Mouse (Mus musculus) brain, adult 2 months (tissue): ENCODE data around the gene Pitpnm2.

Experiments
- DNase-seq: peaks from one replicate; pipeline ENCODE4 v3.0.0; 2011; ENCODE audit warnings: low read depth, low spot score

Gene Pitpnm2

DNA sequence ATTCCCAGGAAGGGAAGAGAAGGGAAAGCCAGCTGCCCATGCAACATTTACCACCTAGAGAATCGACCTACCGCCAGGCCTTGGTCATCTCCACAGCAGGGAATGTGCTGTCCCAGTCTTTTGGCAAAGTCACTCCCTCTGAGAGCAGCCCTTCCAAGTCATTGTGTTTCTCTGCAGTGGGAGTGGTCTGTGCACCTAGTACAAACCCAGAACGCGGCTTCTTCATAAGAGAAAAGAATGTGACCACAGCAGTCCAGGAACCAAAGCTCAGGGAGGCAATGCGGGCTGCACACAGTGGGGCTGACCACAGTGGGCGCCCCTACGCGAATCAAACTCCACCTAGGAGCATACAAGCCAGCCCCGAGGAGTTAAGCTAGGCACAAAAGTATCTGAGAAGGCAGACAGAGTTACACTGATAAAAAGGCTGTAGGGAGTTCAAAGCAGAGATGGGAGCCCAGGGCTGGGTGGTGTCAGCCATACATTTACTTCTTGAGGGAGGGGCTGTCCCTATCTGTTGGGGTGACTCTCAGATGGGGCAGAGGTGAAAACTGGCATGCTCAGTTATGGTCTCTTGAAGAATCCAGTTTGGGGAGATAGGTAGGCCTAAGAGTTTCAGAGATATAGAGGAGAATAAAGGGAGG lies 1.5 kb downstream of the Pitpnm2 start:
- peak; percentile 47 for DNase-seq

DNA sequence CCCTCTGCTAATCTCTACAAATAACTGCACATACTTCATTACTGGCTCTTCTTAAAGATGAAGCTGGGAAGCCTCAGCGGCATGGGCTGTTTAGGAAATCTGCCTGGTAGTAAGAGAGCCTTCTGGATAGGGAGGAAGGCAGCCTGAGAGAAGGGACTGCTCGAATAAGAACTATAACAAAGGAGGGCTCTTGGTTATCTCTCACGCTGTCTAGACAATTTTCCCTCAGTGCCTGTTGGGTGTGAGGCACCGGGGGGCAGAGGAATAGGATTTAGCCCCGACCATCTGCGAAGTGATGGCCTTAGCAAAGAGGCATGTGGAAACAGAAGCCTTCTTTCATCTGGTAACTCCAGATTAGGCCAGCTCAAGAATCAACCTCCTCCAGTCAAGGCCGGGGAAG lies 2.3 kb downstream of the Pitpnm2 start:
- DNase-seq, result peak; percentile 50

DNA sequence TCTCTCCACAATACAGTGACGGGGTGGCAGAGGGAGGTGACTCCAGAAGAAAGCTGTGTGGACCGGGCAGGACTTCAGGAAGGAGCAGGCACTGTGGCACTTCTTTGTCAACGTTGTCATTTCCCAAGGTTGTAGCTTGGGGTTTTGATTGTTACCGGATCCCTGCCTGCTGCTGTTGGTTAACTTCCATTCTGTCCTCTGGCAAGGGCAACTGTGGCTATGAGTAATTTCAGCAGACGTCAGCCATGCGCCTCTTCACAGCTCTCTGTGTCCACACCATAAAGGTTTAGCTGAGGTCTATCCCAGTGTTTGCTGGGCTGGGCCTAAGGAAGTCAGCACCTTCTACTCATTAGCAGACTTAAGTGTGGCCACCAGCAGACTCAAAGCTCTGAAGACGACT lies 4.7 kb downstream of the Pitpnm2 start:
- no peak for DNase-seq

DNA sequence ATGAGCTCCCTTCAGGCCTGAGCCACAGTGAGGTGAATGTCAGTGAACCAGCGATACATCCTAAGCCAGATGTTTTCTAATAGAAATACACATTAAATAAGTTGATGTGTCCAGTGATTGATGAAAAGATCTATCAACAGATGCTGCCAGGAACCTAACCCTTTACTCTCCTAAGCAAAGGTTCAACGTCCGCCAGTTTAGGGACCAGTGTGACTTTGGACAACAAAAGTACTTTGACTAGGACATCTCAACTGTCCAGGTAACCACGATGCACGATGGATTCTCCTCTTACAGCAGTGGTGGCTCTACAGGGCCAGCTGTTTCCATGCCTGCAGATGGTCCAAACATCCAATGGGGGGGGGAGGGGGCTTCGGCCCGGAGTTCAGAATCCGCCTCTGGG lies 5.1 kb downstream of the Pitpnm2 start:
- no peak for DNase-seq

DNA sequence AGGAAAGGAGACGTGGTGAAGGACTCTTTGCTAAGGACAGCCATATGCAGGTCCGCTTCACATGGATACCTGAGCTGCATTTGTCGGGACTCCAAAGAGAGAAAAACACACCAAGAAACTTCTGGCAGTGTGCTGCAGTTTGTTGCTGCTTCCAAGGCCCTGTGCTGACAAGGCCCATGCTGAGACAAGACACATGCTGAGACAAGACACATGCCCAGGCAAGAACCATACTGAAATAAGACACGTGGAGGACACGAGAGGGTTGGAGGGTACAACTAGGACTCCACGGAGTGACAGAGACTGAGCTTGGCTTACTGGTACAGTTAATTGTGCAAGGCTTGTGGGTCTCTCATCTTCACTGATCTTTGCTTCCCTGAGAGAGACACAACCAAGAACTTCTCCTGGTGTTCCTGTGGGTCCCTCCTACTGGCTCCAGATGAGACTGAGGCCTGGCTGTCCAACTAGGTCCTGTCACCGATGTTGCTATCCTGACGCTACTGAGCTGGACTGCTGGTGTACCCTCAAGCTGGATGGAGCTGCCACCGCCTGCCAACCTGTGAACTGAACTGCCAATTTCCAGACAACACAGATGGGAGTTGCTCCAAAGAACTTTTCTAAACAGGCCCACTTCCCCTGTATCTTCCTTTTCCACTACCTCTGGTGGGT lies 6.2 kb downstream of the Pitpnm2 start:
- no peak for DNase-seq

DNA sequence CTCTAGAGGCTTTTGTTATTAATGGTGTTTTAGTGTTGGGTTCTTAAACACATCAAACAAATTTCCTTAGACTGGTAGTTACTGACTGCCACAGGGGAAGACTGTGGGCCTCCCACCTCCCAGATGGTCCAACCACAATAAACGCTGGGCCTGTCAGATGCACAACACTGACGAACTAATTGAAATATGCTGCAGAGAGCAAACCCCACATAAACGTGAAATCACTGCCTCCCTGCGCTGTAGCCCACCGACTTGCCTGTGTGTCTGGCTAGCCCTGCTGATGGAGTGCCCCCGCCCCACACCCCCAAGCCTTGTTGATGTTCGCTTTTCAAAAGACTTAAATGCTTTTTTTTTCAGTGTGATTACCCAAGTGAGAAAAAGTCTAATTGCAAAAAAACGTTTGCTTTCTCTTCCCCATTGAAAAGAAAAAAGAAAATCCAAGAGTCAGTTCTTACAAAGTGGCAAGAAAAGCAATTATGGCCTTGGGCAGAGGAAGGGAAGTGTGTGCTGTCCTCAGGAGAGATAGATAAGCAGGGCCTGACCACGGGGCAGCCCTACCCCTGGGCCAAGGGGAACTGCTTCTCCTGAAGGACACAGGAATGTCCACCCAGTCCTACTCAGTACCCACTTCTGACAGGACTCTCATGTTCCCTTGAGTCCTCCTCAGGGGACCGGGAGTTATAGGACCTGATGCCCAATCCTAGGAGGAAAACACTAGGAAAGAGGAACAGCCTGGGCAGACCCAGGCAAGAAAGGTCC lies 7.7 kb downstream of the Pitpnm2 start:
- peak; percentile 76 for DNase-seq

DNA sequence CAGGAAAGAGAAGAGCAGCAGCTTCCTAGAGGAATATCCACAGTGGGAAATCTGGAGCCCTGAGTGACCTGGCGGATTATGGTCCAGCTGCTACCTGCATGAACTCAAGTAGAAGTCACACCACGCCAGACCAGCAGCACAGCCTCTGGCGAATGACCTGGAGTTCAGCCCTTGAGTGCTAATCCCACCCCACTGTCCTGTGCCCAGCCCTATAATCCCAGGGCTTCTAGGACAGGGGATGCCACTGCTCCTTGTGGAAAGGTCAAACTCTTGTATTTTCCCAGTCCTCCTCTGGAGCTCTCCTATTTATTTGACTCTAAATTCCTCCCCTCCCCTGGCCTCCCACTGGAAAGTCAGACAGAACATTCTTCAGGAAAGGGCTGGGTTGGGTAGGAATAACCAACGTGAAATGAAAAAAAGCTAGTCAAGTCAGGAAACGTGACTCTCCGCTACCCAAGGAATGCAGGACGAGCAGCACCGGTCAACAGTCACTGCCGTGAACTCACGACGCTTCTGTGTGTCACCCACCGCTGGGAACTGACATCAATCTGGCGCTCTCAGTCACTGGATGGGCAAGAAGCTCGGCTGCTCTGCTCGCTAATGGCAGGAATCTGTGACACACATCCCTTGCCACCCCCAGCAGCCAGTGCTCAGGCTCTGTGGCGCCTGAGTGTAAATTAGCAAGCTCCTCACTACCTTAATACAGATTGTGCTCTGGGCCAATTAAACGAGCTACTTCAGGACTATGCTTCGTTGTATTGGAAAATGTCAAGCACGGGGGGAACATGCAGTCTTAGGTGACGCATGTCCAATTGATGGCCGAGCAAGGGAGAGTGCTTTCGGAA lies 8.5 kb downstream of the Pitpnm2 start:
- peak; percentile 77 for DNase-seq

DNA sequence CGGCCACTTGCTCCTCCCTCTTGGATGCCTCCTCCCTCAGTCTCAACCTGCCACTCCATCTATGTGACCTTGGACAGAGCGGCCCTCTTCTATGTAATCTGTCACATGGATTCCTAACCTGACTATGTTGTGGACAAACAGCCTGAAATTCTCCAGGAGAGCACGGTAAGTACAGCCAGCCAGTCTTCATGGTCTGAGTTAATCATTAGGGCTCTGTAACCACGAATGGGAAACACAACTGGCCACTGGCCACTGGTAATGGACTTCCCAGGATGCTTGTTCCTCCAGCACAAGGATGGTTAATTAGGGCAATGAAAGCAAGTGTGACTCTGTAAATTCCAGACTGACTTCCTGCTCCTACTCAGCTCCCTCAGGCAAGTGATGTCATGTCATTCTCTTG lies 13.4 kb downstream of the Pitpnm2 start:
- no peak for DNase-seq

DNA sequence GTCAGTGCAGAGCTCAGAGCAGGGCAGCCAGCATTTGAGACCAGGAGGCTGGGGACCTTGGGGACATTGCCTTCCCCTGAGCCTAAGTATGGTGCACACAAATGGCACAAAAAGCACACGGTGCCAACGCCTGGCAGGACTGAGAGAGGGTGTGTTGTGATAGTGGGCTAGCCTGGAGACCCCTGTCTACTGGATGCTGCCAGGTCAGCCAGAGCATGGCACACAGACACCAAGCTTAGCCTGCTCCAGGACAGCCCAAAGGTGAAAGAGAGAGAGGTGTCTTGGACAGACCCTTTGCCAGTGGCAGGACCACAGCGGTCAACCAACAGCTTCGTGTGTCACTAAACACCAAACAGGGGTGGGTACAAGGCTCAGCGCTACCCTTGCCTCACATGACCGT lies 14.8 kb downstream of the Pitpnm2 start:
- DNase-seq, result no peak

DNA sequence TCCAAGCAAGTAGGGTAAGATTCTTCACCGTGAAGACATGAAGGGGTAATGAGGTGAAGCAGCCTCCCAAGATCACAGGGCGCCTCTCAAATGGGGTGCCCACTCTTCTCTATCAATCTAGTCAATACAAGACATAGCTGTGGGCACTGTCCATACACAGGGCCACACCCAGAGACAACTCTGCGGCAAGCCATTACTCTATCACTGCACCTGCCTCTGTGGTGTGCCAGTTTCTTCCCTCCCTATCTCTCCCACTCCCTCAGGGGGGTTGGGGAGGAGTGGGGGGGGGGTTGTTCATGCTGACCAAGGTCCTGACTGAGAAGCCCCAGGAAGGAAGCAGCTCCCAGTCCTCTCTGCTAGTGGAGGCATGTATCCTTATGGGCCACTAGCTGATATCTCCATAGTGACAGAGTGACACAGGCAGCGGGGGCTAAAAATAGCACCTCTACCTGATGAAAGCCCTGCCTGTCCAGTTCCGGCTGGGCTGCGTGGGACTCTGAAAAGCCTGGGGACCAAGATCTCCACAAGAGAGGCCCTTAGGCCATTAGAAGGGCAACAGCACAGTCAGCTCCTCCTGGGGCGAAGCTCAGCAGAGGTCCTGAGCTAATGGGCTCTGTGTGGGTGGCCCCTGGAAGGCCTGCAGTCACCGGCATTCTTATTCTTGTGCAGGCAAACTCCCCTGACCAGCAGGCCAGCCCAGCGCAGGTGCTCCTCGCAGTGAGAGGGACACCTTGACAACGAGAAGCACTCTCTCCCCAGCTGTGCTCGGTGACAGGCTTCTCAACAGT lies 15.5 kb downstream of the Pitpnm2 start:
- peak; percentile 68 for DNase-seq

DNA sequence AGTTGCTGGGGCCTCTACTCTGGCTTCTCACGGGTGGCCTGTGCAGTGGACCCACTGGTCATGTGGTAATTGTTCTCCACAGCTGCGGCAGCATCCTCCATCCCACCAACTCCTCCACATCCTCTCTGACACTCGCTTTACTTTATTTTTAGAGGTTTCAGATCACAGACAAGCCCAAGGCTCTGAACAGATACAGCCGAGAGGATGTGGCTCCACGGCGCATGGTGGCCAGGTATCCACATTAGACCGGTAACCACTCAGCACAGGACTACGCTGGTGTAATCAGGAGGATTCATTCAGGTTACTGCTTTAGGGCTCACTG lies 16.5 kb downstream of the Pitpnm2 start:
- DNase-seq, result peak; percentile 66

DNA sequence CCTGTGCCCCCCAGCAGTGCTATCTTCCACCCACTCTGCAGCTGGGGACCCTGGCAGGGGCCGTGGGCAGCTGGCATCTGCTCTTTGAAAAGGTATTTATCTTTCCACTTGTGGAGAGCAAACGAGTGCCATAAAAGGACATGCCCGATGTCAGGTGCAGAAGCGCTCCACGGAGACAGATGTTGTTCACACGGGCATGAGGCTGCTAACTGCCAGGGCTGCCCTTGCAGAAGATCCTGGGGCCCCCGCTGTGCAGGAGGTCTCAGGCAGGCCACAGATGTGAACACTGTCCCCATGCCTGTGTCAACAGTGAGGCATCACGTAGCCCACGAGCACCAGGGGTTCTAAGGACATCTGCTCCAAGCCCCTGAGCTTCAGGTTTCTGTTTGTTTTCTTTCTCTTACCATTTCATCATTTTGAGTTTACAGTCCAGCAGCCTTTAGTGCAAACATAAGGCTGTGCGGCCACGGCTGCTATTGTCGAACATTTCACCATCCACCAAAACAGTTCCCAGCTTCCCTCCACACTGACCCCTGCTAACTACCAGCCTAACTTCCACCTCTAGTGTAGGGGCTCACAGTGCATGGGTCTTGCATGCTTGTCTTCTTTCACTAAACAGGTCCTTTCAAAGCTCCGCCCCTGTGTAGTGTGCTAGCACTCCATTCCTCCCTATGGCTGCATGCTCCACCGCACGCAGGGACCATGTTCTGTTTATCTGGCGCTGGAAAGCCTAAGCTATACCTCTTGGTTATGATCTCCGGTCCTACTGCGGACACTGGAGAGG lies 17.0 kb downstream of the Pitpnm2 start:
- no peak for DNase-seq

DNA sequence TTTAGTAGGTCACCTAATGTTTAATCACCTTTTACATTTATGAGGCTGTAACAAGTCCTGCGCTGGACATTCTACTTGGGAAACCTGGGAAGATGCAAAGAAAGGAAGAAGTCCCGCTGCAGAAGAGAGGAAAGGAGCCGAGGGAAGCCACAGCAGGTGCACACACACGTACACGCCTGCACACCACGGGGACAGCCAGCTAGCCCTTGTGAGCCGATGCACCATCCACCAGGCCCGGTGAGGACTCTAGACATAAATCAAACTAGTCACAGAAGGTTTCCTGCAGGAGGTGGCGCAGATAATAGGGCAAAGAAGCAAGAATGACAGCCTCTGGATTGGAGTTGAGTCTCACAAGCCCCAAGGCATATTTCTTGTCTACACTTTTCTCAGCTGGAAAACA lies 19.1 kb downstream of the Pitpnm2 start:
- DNase-seq, result no peak

DNA sequence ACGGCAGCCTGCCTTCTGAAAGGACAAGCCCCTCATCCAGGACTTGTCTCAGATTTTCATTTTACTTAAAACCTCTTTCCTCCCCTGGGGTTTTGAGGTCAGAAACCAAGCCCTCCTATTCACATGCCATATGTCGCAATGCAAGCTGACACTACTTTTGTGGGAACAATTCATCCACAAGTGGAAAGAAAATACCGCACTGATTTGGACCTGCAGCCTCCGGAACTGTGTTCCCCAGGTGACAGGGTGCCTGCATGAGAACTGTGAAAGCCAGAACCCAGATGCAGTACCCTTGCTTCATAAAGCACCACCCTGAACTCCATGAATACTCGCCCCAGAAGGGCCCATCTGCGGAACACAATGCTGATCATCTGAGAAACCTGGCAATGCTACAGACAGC lies 22.4 kb downstream of the Pitpnm2 start:
- no peak for DNase-seq

DNA sequence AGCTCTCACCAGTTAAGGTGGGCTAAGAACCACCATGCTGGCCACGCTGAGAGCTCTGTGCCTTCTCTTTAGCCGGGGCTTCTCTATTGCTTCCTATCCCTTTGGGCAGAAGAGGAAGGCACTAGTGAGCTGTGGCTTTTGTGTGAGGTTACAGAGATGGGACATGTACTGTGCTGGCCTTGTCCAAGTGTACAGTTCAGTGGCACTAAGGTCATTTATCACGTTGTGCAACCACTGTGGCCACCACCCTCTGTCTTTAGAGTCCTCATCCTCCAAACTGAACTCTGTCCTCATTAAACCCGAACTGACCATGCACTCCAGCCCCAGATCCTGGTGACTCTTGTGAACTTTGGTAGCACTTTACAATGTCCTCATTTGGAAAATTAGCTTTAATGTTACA lies 23.1 kb downstream of the Pitpnm2 start:
- DNase-seq, result no peak

DNA sequence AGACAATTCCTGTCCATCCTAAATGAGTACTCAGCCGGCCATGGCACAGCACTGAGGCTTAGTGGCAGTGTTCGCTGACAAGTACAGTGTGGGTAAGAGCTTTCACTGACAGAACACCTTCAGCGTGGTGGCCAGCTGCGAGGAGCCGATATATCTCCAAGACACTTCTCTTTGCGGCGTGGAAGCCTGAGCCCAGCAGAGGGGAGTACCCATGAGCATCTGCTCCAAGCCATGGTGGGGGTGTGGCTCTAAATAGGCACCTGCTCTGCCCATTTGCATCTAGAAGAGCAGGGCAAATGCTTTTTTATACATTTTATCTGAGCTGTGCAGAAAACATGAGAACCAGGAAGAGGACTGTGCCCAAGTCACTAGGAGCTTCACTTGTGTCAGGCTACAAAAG lies 23.7 kb downstream of the Pitpnm2 start:
- peak; percentile 55 for DNase-seq

DNA sequence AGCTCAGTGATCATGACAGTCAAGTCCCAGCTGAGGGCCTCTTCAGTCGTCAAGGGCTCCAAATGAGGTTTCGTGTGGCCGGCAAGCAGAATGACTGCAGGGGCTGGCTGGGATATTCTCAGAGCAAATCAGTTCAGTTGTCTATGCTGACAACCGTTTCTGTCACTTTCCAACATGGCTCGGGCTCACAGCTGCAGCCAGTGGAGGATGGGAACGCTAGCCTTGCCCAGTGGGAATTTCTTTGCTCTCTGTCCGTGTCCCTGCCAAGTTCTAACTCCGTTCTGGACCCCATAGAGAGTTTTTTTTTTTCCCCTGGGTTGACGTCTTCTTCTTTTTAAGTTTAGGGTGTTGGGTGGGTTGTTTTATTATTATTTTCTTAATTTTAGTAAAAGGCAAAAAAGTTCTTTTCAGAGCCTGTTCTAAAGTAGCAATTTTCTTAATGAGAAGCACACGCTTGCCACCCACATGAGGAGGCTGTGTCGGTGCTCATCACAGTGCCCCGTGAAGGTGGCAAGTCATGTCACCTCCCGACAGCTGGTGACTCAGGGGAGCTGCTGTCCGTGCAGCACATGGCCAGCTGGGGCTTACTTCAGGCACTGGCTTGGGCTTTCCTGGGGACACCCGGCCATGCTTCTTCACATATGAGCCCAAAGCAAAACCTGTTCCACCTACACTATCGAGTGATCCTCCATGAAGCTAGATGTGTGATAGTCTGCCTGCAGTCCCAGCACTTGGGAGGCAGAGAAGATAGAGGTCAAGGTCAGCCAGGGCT lies 25.1 kb downstream of the Pitpnm2 start:
- DNase-seq, result peak; percentile 54

DNA sequence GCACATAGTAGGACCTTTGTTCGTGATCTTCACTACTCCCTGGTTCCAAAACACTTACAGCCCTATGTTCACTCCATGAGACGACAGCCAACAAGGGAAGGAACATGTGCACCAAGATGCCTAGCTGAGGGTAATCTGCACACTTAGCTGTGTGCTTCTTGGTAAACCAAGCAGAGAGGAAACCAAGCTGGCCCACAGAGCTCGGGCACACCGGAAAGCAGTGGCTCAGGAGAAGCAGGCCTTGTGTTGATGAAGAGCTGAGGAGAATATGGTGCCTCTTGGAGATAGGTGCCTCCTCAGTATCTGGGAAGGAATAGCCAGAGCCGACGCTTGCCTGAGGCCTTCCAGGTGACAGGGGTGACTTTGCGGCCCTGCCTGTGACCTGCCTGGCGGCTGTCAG lies 26.0 kb downstream of the Pitpnm2 start:
- DNase-seq, result no peak

DNA sequence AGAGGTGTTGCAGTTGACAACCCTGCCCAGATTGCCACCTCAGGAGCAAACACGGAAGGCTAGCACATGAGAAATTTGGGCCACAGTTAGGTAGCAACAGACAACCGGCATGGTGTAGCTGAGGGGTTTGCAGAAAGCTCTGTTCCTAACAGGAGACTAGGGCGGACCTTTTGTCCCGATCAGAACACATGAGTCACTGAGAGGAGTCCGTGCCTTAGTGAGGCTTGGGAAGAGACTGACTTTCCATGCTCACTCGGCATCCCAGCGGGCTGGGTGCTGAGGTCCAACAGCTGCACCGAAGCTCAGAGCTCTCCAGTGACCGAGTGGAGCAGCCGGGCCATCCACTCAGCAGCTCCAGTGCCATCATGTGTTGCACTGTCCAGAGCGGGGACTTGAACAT lies 26.9 kb downstream of the Pitpnm2 start:
- peak; percentile 65 for DNase-seq

DNA sequence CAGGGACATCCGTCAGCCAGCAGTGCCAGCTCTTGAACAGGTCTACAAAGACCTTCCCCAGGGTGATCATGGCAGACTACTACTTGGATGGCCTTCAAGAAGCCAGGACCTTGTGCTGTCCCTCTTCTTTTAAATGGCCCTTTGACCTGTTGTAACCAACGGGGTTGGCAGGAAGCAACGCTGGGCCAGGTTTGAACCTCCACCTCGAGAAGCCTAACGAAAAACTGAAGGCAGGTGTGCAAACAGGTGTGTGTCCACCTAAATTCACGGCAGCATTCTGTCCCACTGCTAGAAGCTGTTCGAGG lies 27.9 kb downstream of the Pitpnm2 start:
- no peak for DNase-seq
